Mouse (Mus musculus) brain, embryonic 18.5 days (tissue): ENCODE measurements around the gene Prkcq.

Experiments used
- DNase-seq: peaks from one replicate; pipeline ENCODE4 v3.0.0-alpha.2; 2012; ENCODE audit warnings: low read depth, low spot score

The Prkcq gene

GRCm38 (mm10) chr2:11171754-11172501 is at the start of gene Prkcq:
Gene Prkcq (plus strand): TSS chr2:11172108.
- DNase-seq, result no peak

- no peak for DNase-seq
Measured at GRCm38 (mm10) chr2:11130881-11131280, 41.0 kb upstream of the Prkcq start.

- no peak for DNase-seq
Measured at GRCm38 (mm10) chr2:11135718-11136117, 36.2 kb upstream of the Prkcq start.

GRCm38 (mm10) chr2:11138076-11138475 is 33.8 kb upstream of the Prkcq start:
- no peak for DNase-seq

GRCm38 (mm10) chr2:11139518-11140152 is 32.3 kb upstream of the Prkcq start:
- DNase-seq, result no peak

GRCm38 (mm10) chr2:11140385-11140784 is 31.5 kb upstream of the Prkcq start:
- peak; percentile 22 for DNase-seq

- no peak for DNase-seq
Measured at GRCm38 (mm10) chr2:11149091-11149490, 22.8 kb upstream of the Prkcq start.

- no peak for DNase-seq
Measured at GRCm38 (mm10) chr2:11150975-11151374, 20.9 kb upstream of the Prkcq start.

- DNase-seq, result no peak
Measured at GRCm38 (mm10) chr2:11151655-11152323, 20.1 kb upstream of the Prkcq start.

GRCm38 (mm10) chr2:11159641-11160040 is 12.3 kb upstream of the Prkcq start:
- no peak for DNase-seq

GRCm38 (mm10) chr2:11160696-11161095 is 11.2 kb upstream of the Prkcq start:
- DNase-seq, result no peak

- no peak for DNase-seq
Measured at GRCm38 (mm10) chr2:11161336-11161735, 10.6 kb upstream of the Prkcq start.

GRCm38 (mm10) chr2:11162701-11163100 is 9.2 kb upstream of the Prkcq start:
- no peak for DNase-seq

GRCm38 (mm10) chr2:11164170-11164569 is 7.7 kb upstream of the Prkcq start:
- DNase-seq, result no peak

GRCm38 (mm10) chr2:11169721-11170335 is 2.1 kb upstream of the Prkcq start:
- no peak for DNase-seq

GRCm38 (mm10) chr2:11172831-11173414 is 1.0 kb downstream of the Prkcq start:
- no peak for DNase-seq

- DNase-seq, result no peak
Measured at GRCm38 (mm10) chr2:11173521-11173920, 1.6 kb downstream of the Prkcq start.

- no peak for DNase-seq
Measured at GRCm38 (mm10) chr2:11174101-11174500, 2.2 kb downstream of the Prkcq start.

- DNase-seq, result no peak
Measured at GRCm38 (mm10) chr2:11177880-11178279, 6.0 kb downstream of the Prkcq start.

- no peak for DNase-seq
Measured at GRCm38 (mm10) chr2:11181510-11181909, 9.6 kb downstream of the Prkcq start.

- DNase-seq, result no peak
Measured at GRCm38 (mm10) chr2:11182096-11182495, 10.2 kb downstream of the Prkcq start.

- DNase-seq, result no peak
Measured at GRCm38 (mm10) chr2:11183991-11184390, 12.1 kb downstream of the Prkcq start.
